Mouse (Mus musculus) hindbrain, embryonic 16.5 days (tissue): ENCODE measurements around the gene Diablo. TPM values are rescaled to one million over a fixed set of nuclear protein-coding genes. Genes with fewer than 3 reads are reported as not detected.
A peak's percentile ranks its signal among the peaks of the same experiment; 100 is the strongest.

Experiments
- ATAC-seq: fragments of 200-750 bp; cut with Nextera tagmentation; 2 replicates; pipeline ENCODE4 v1.8.0; 2017; ENCODE audit warnings: moderate TSS enrichment, moderate library complexity
- H3K27ac ChIP-seq: fragments of 300-500 bp; sonication (generic); 2 replicates; pipeline ENCODE4 v1.5.1; 2014; ENCODE audit warnings: low read depth, mild to moderate bottlenecking, control low read depth, low read length, moderate library complexity
- H3K27me3 ChIP-seq: fragments of 300-500 bp; sonication (generic); replicated peaks from 2 replicates; pipeline ENCODE4 v1.6.1; 2014; ENCODE audit warnings: low read length; ENCODE audit not compliant: control insufficient read depth, insufficient read depth
- H3K36me3 ChIP-seq: fragments of 300-500 bp; sonication (generic); 2 replicates; pipeline ENCODE4 v1.6.1; 2014; ENCODE audit warnings: mild to moderate bottlenecking, low read length, moderate library complexity, mixed read lengths; ENCODE audit not compliant: control insufficient read depth, insufficient read depth
- H3K4me1 ChIP-seq: fragments of 300-500 bp; sonication (generic); 2 replicates; pipeline ENCODE4 v1.6.1; 2014; ENCODE audit warnings: low read depth, low read length; ENCODE audit not compliant: control insufficient read depth, insufficient read depth
- H3K4me2 ChIP-seq: fragments of 300-500 bp; sonication (generic); 2 replicates; pipeline ENCODE4 v1.6.1; 2014; ENCODE audit warnings: mild to moderate bottlenecking, low read length, control low read depth, moderate library complexity
- H3K4me3 ChIP-seq: fragments of 300-500 bp; sonication (generic); 2 replicates; pipeline ENCODE4 v1.5.1; 2014; ENCODE audit warnings: mild to moderate bottlenecking, low read length, control low read depth, moderate library complexity
- H3K9ac ChIP-seq: fragments of 300-500 bp; sonication (generic); 2 replicates; pipeline ENCODE4 v1.6.1; 2014; ENCODE audit warnings: low read depth, mild to moderate bottlenecking, control low read depth, low read length, moderate library complexity
- H3K9me3 ChIP-seq: fragments of 300-500 bp; sonication (generic); 2 replicates; pipeline ENCODE4 v1.6.1; 2014; ENCODE audit warnings: mild to moderate bottlenecking, low read length, moderate library complexity; ENCODE audit not compliant: control insufficient read depth
- WGBS: fragments of 180-500 bp; shearing (Covaris S2); extraction: QIAGEN DNeasy Blood & Tissue Kit; methylation state at CpG from one replicate; pipeline ENCODE4 v1.1.7; 2014; 5-methylcytosine and 5-hydroxymethylcytosine counted together
- polyA plus RNA-seq: library from polyadenylated mRNA; unstranded; fragments of >200 nt; fragmentation: Nextera tagmentation; extraction: Ambion mirVana; gene quantifications from 2 replicates; pipeline ENCODE4 v1.2.1, GENCODE M21; 2015

The Diablo gene
- polyA plus RNA-seq, 1 experiment from 2014 or later, result 107 TPM

DNA sequence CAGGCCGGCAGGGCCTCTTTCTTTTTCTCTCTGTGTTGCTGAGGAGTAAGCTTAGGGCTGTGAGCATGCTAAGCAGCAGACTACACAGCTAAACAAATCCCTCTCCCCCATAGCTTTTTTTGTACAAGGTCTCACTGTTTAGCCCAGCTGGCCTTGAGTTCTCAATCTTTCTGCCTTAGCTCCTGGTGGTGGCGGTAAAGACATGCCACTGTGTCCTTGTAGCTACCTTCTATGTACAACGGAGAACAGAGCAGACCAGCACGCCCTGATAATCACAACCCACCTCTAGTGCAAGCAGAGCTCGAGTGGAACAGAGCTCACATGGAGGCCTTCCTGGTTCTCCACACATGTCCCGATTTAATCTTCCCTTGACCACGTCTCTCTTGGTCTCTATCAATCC is 4.7 kb upstream of the Diablo start:
- Histone ChIP-seq H3K4me1 (peaks cover 5% of the 10 kb centered on the region), H3K27ac (no peak overlapping the region), H3K4me3 (no peak overlapping the region), H3K9ac (no peak overlapping the region), H3K4me2 (no peak overlapping the region), H3K36me3 (peaks cover 36% of the 10 kb centered on the region), H3K9me3 (no peaks in the 10 kb centered on the region), H3K27me3 (no peaks in the 10 kb centered on the region)
- ATAC-seq, result no peak
- WGBS, result 81% methylated on average over 7 of the region's 7 CpGs

DNA sequence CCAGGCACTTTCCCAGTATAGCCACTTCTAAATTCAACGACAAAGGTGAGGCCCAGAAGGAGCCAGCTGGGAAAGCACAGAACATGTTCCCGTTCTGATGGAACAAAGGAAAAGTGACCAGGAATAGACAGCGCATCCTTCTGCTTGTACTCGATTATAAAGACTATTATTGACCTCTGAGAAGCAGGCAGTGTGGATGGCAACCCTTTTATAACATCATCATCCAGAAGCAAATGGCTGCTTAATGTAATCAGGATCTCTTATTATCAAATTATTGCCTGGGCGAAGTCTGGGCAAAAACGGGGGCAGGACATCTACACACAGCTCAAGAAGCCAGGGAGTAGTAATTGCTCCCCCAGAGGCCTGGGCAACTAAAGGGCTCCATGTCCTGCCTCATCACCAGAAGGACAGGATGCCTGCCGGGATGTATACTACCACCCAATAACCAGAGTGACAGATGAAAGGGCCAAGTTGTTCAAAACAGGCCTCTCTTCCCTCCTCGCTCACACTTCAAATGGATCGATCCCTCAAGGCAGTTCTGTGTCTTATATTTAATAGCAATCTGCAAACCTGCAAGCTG is 2.0 kb upstream of the Diablo start:
- H3K36me3 ChIP-seq, result peaks cover 14% of the 10 kb centered on the region
- H3K9ac ChIP-seq, result no peak overlapping the region
- no peaks in the 10 kb centered on the region for H3K27me3 ChIP-seq
- no peak overlapping the region for H3K4me3 ChIP-seq
- ATAC-seq, result no peak
- H3K27ac ChIP-seq, result no peak overlapping the region
- H3K4me1 ChIP-seq, result peaks cover 15% of the 10 kb centered on the region
- 94% methylated on average over 9 of the region's 9 CpGs for WGBS
- no peak overlapping the region for H3K4me2 ChIP-seq
- no peaks in the 10 kb centered on the region for H3K9me3 ChIP-seq

DNA sequence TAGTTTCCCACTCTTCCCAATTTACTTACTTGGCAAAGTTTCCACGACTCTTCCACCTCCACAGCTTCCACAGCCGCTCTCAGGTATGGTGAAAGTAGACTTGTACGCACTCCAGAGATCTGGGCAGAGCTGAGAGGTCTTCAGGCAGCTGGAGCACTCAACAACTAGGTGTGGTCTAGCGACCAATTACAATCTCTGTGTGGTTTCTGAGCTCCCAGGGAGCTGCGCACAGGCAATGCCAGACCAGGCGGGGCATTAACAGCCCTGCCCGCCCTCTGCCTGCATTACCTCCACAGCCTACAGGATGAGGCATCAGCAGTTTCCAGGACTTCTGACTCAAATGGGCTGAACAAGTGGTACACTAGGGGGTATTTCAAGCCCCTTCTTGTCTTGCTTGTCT is 1.3 kb upstream of the Diablo start, which contains the start of gene Gm49027:
Gm49027 (minus strand) TSS at position 208 of the 400 bp plus-strand sequence.
- ATAC-seq, result no peak
- Histone ChIP-seq H3K36me3 (peaks cover 7% of the 10 kb centered on the region), H3K4me2 (peak within 1 kb of the TSS; percentile 75), H3K27ac (peak within 1 kb of the TSS; percentile 73), H3K9me3 (no peaks in the 10 kb centered on the region), H3K4me1 (peaks cover 15% of the 10 kb centered on the region), H3K4me3 (peak within 1 kb of the TSS; percentile 87), H3K27me3 (no peaks in the 10 kb centered on the region), H3K9ac (peak within 1 kb of the TSS; percentile 74)
- 83% methylated on average over 7 of the region's 7 CpGs for WGBS

GRCm38 (mm10) chr5:123524393-123524750 is 396 bp upstream of the Diablo start:
- peak; percentile 89 for ATAC-seq

DNA sequence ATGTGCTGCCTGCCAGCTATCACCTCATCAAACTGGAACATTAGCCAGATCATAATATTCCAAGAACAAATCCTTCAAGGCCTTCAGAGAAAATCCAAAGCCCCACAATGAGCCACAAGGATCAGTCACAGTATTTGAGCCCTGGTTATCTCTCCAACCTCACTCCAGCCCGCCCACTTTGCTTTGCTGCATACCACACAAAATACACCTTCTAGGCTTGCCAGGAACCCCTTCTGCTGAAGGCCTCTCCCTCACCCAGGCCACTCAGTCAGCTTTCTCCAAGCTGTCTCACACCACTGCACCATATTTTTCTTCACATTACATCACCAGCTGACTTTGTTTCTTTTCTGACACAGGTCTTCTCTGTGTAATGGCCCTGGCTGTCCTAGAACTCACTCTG is 1.8 kb downstream of the Diablo start:
- Histone ChIP-seq H3K27ac (no peak overlapping the region), H3K4me2 (no peak overlapping the region), H3K9ac (no peak overlapping the region), H3K36me3 (no peaks in the 10 kb centered on the region), H3K4me3 (no peak overlapping the region), H3K4me1 (peaks cover 15% of the 10 kb centered on the region), H3K27me3 (no peaks in the 10 kb centered on the region), H3K9me3 (no peaks in the 10 kb centered on the region)
- 84% methylated on average over 1 of the region's 1 CpGs for WGBS
- no peak for ATAC-seq

More at GRCm38 (mm10) chr5:123524393-123524750, 396 bp upstream of the Diablo start:
- Histone ChIP-seq H3K27me3 (no peaks in the 10 kb centered on the region), H3K9ac (peak overlapping the region; percentile 74), H3K4me1 (peaks cover 15% of the 10 kb centered on the region), H3K9me3 (no peaks in the 10 kb centered on the region), H3K36me3 (no peaks in the 10 kb centered on the region; the same call in 1 of the 2 replicates), H3K4me3 (peak overlapping the region; percentile 87), H3K4me2 (peak overlapping the region; percentile 75), H3K27ac (peak overlapping the region; percentile 73)
- WGBS, result 0% methylated on average over 13 of the region's 27 CpGs

DNA sequence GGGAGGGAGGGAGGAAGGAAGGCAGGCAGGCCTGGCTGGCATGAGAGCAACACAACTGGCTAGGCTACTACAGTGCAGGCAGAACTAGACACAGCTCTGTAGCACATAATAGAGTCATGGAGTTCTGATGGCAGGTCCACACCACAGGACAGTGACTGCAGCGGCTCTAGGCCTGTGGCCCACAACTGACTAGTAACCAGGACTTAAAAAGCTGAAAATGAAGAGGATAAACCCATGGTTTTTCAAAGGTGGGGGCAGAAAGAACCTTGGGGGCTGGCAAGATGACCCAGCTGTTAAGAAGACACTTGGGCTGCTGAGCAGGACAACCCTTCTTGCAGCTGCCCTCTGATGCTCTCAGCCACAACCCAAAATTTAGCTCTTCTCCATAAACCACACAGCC is 2.4 kb downstream of the Diablo start:
- WGBS, result 90% methylated on average over 1 of the region's 1 CpGs
- H3K27ac ChIP-seq, result no peak overlapping the region
- H3K4me3 ChIP-seq, result no peak overlapping the region
- no peaks in the 10 kb centered on the region for H3K27me3 ChIP-seq
- H3K4me1 ChIP-seq, result peaks cover 15% of the 10 kb centered on the region
- no peaks in the 10 kb centered on the region for H3K9me3 ChIP-seq
- H3K4me2 ChIP-seq, result no peak overlapping the region
- H3K9ac ChIP-seq, result no peak overlapping the region
- no peaks in the 10 kb centered on the region for H3K36me3 ChIP-seq
- ATAC-seq, result no peak

GRCm38 (mm10) chr5:123520666-123521065 is 3.3 kb downstream of the Diablo start:
- 90% methylated on average over 9 of the region's 9 CpGs for WGBS
- no peak overlapping the region for H3K4me3 ChIP-seq

DNA sequence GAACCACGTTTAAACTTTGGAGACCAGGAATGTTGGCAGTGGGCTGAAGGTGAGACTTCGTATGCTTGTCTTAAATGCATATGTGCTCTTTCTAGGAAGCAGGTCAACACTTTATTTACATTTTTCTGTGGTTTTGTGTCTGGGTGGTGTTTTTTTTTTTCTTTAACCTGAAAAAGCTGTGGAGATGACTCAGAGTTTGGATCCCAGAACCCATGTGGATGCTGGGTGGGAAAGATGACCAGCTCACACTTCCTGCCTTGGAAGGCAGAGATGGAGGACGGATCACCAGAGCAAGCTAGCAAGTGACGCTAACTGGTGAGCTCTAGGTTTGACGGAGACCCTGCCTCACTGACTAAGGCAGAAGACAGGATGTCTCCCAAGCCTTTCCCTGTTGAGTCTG is 9.1 kb downstream of the Diablo start:
- Histone ChIP-seq H3K4me2 (no peak overlapping the region), H3K27me3 (no peaks in the 10 kb centered on the region), H3K9ac (no peak overlapping the region), H3K4me3 (no peak overlapping the region), H3K4me1 (no peaks in the 10 kb centered on the region), H3K9me3 (no peaks in the 10 kb centered on the region), H3K36me3 (peaks cover 8% of the 10 kb centered on the region), H3K27ac (no peak overlapping the region)
- no peak for ATAC-seq
- WGBS, result 86% methylated on average over 5 of the region's 5 CpGs

More at GRCm38 (mm10) chr5:123520666-123521065, 3.3 kb downstream of the Diablo start:
- no peak overlapping the region for H3K9ac ChIP-seq
- no peaks in the 10 kb centered on the region for H3K27me3 ChIP-seq
- ATAC-seq, result no peak
- peaks cover 15% of the 10 kb centered on the region for H3K4me1 ChIP-seq
- no peaks in the 10 kb centered on the region for H3K9me3 ChIP-seq
- peaks cover 8% of the 10 kb centered on the region for H3K36me3 ChIP-seq
- no peak overlapping the region for H3K27ac ChIP-seq
- no peak overlapping the region for H3K4me2 ChIP-seq

GRCm38 (mm10) chr5:123512102-123512501 is 11.9 kb downstream of the Diablo start:
- Histone ChIP-seq H3K4me2 (no peak overlapping the region), H3K36me3 (peaks cover 8% of the 10 kb centered on the region), H3K27me3 (no peaks in the 10 kb centered on the region), H3K9ac (no peak overlapping the region), H3K27ac (no peak overlapping the region), H3K9me3 (no peaks in the 10 kb centered on the region), H3K4me3 (no peak overlapping the region), H3K4me1 (peaks cover 2% of the 10 kb centered on the region; the same call in 1 of the 2 replicates)
- WGBS, result 87% methylated on average over 3 of the region's 3 CpGs
- ATAC-seq, result no peak
